Mouse (Mus musculus): ENCODE results near the gene Ykt6. TPM values are rescaled to one million over a fixed set of nuclear protein-coding genes. Genes with fewer than 3 reads are reported as not detected.

Ykt6 gene
- polyA plus RNA-seq, 1 experiment from 2014 or later = 18.4 TPM

GRCm38 (mm10) chr11:6013359-6013758 lies 57.9 kb downstream of the Ykt6 start:
- Histone ChIP-seq H3K27ac (ENCODE audit: low read depth, low read length) (no peak overlapping the region), H3K4me3 (ENCODE audit: low read depth, low read length) (no peak overlapping the region), H3K36me3 (ENCODE audit: control insufficient read depth, insufficient read depth, low read length) (no peaks in the 10 kb centered on the region), H3K4me2 (no peak overlapping the region), H3K9ac (ENCODE audit: low read depth, low read length) (no peak overlapping the region), H3K9me3 (ENCODE audit: control insufficient read depth, low read length) (no peaks in the 10 kb centered on the region), H3K4me1 (replicated peaks; ENCODE audit: control insufficient read depth, insufficient read depth, low read length) (no peaks in the 10 kb centered on the region), H3K27me3 (replicated peaks; ENCODE audit: control insufficient read depth, insufficient read depth, low read length) (no peaks in the 10 kb centered on the region)
- no peak for ATAC-seq (replicated peaks; ENCODE audit: low FRiP score)
- 45% methylated on average over 2 of the region's 2 CpGs for WGBS
- no peak for DNase-seq (ENCODE audit: low spot score)

GRCm38 (mm10) chr11:6015011-6015431 lies 59.5 kb downstream of the Ykt6 start:
- ATAC-seq (replicated peaks; ENCODE audit: low FRiP score) (no peak), DNase-seq (ENCODE audit: low spot score) (no peak)
- Histone ChIP-seq H3K9me3 (ENCODE audit: control insufficient read depth, low read length) (no peaks in the 10 kb centered on the region), H3K9ac (ENCODE audit: low read depth, low read length) (no peak overlapping the region), H3K4me1 (replicated peaks; ENCODE audit: control insufficient read depth, insufficient read depth, low read length) (no peaks in the 10 kb centered on the region), H3K36me3 (ENCODE audit: control insufficient read depth, insufficient read depth, low read length) (no peaks in the 10 kb centered on the region), H3K27me3 (replicated peaks; ENCODE audit: control insufficient read depth, insufficient read depth, low read length) (no peaks in the 10 kb centered on the region), H3K4me3 (ENCODE audit: low read depth, low read length) (no peak overlapping the region), H3K4me2 (no peak overlapping the region), H3K27ac (ENCODE audit: low read depth, low read length) (no peak overlapping the region)
- WGBS = 75% methylated on average over 6 of the region's 6 CpGs

- H3K9me3 ChIP-seq (ENCODE audit: control insufficient read depth, low read length) = no peaks in the 10 kb centered on the region
- WGBS = 4% methylated on average over 3 of the region's 3 CpGs
- ATAC-seq (replicated peaks; ENCODE audit: low FRiP score) = no peak
- DNase-seq (ENCODE audit: low spot score) = no peak
- H3K4me1 ChIP-seq (replicated peaks; ENCODE audit: control insufficient read depth, insufficient read depth, low read length) = no peaks in the 10 kb centered on the region
- H3K4me2 ChIP-seq = no peak overlapping the region
- no peak overlapping the region for H3K27ac ChIP-seq (ENCODE audit: low read depth, low read length)
- H3K4me3 ChIP-seq (ENCODE audit: low read depth, low read length) = no peak overlapping the region
- no peaks in the 10 kb centered on the region for H3K36me3 ChIP-seq (ENCODE audit: control insufficient read depth, insufficient read depth, low read length)
- H3K27me3 ChIP-seq (replicated peaks; ENCODE audit: control insufficient read depth, insufficient read depth, low read length) = no peaks in the 10 kb centered on the region
- no peak overlapping the region for H3K9ac ChIP-seq (ENCODE audit: low read depth, low read length)
Measured at GRCm38 (mm10) chr11:6016368-6016767, 60.9 kb downstream of the Ykt6 start.

- H3K27me3 ChIP-seq (replicated peaks; ENCODE audit: control insufficient read depth, insufficient read depth, low read length) = no peaks in the 10 kb centered on the region
- H3K27ac ChIP-seq (ENCODE audit: low read depth, low read length) = no peak overlapping the region
- DNase-seq (ENCODE audit: low spot score) (no peak), ATAC-seq (replicated peaks; ENCODE audit: low FRiP score) (no peak)
- H3K36me3 ChIP-seq (ENCODE audit: control insufficient read depth, insufficient read depth, low read length) = no peaks in the 10 kb centered on the region
- H3K4me2 ChIP-seq = no peak overlapping the region
- H3K4me3 ChIP-seq (ENCODE audit: low read depth, low read length) = no peak overlapping the region
- 58% methylated on average over 9 of the region's 9 CpGs for WGBS
- H3K4me1 ChIP-seq (replicated peaks; ENCODE audit: control insufficient read depth, insufficient read depth, low read length) = no peaks in the 10 kb centered on the region
- H3K9ac ChIP-seq (ENCODE audit: low read depth, low read length) = no peak overlapping the region
- H3K9me3 ChIP-seq (ENCODE audit: control insufficient read depth, low read length) = no peaks in the 10 kb centered on the region
Measured at GRCm38 (mm10) chr11:6016797-6017395, 61.4 kb downstream of the Ykt6 start.

Other genes with a start within 250 kb of the Ykt6 start
- gene Mrps24, start 240.0 kb upstream of the Ykt6 start, polyA plus RNA-seq (2014; fragmentation: Nextera tagmentation; extraction: Ambion mirVana) = 203 and 204 TPM in 2 replicates
- 17.0 and 17.1 TPM in 2 replicates for gene Urgcp, start 193.3 kb upstream of the Ykt6 start, polyA plus RNA-seq (2014; fragmentation: Nextera tagmentation; extraction: Ambion mirVana)
- gene Dbnl, start 167.2 kb upstream of the Ykt6 start, polyA plus RNA-seq (2014; fragmentation: Nextera tagmentation; extraction: Ambion mirVana) = 104 and 110 TPM in 2 replicates
- 6.0 and 12.1 TPM in 2 replicates for gene Pgam2, start 152.0 kb upstream of the Ykt6 start, polyA plus RNA-seq (2014; fragmentation: Nextera tagmentation; extraction: Ambion mirVana)
- gene Polm, start 117.7 kb upstream of the Ykt6 start, polyA plus RNA-seq (2014; fragmentation: Nextera tagmentation; extraction: Ambion mirVana) = 6.0 and 6.2 TPM in 2 replicates
- 11.3 TPM in 2 replicates for gene Aebp1, start 93.7 kb upstream of the Ykt6 start, polyA plus RNA-seq (2014; fragmentation: Nextera tagmentation; extraction: Ambion mirVana)
- gene Pold2, start 77.4 kb upstream of the Ykt6 start, polyA plus RNA-seq (2014; fragmentation: Nextera tagmentation; extraction: Ambion mirVana) = 151 and 158 TPM in 2 replicates
- gene Myl7, start 56.9 kb upstream of the Ykt6 start, polyA plus RNA-seq (2014; fragmentation: Nextera tagmentation; extraction: Ambion mirVana) = 73.1 and 156 TPM in 2 replicates
- gene Gck, start 5.6 kb upstream of the Ykt6 start, polyA plus RNA-seq (2014; fragmentation: Nextera tagmentation; extraction: Ambion mirVana) = 0.35 and 0.45 TPM in 2 replicates
- 0.99 and 1.0 TPM in 2 replicates for gene Camk2b, start 110.7 kb downstream of the Ykt6 start, polyA plus RNA-seq (2014; fragmentation: Nextera tagmentation; extraction: Ambion mirVana)
- 0.11 and 0.27 TPM in 2 replicates for gene A730071L15Rik, start 244.3 kb downstream of the Ykt6 start, polyA plus RNA-seq (2014; fragmentation: Nextera tagmentation; extraction: Ambion mirVana)
- 31.9 and 32.4 TPM in 2 replicates for gene Nudcd3, start 244.7 kb downstream of the Ykt6 start, polyA plus RNA-seq (2014; fragmentation: Nextera tagmentation; extraction: Ambion mirVana)